Mouse (Mus musculus) urinary bladder, adult 2 months (tissue): ENCODE data around the gene Coro1b. TPM values are rescaled to one million over a fixed set of nuclear protein-coding genes. Genes with fewer than 3 reads are reported as not detected.

Source experiments
- DNase-seq: peaks from one replicate; pipeline ENCODE4 v3.0.0; 2022; ENCODE audit warnings: low spot score
- polyA plus RNA-seq: library from polyadenylated mRNA; depleted of rRNA; stranded (reverse); fragments of >200 nt; gene quantifications from 2 replicates; pipeline ENCODE4 v1.2.3, GENCODE M21; 2012

Gene Coro1b
- polyA plus RNA-seq, 1 experiment, result 277 TPM

DNA sequence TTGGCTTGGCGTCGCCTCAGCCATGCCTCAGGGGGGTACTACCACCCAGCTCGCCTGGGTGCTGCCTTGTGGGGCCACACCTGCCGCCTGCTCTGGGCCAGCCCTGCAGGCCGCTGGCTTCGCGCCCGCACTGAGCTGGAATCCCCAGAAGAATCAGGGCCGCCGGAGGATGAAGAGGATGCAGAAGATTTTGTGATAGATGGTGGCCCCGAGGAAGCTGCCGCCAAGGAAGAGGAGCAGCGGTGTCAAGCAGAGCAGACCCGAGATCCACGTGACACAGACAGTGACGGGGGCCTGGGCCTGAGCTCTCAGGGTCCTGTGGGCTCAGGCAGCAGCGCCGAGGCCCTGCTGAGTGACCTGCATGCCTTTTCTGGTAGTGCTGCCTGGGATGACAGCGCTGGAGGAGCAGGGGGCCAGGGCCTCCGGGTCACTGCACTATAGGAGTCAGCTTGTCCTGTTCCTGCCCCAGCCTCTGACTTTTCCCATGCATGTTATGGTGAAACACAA, 7.7 kb downstream of the Coro1b start:
- DNase-seq, result no peak

DNA sequence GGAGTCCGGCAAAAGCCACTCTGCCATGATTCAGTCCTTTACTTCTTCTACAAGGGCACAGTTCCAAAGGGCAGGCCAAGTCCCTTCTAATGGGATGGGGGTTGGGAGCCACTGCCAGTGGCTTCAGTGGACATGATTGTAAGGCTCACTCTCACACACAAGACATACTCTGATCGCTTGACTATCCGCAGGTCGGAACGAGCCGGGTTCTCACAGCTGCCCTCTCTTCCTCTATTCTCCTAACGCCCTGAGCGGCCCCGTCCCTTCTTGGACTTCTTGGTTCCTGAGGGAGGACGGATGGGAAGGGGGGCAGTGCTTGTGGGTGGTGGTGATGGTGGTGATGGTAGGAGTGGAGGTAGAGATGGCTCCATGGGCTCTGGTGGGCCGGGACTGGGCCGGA, 8.4 kb downstream of the Coro1b start:
- DNase-seq, result no peak

DNA sequence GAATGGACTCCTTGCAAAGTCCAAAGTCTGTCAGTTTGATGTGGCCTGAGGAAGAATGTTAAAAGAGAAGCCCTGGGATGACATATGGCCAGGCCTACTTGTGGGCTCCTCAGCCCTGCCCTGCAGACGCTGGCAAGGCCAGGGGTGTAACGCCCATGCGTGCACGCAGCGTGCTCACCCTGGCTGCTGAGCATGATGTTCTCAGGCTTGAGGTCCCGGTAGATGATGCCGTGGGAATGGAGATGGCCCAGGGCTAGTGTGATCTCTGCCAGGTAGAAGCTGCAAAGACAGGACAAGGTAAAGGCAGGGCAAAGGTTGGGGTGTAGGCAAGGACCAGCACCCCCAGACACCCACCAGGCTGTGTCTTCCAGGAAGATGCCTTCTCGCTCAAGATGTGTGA, 10.6 kb downstream of the Coro1b start:
- DNase-seq, result no peak

DNA sequence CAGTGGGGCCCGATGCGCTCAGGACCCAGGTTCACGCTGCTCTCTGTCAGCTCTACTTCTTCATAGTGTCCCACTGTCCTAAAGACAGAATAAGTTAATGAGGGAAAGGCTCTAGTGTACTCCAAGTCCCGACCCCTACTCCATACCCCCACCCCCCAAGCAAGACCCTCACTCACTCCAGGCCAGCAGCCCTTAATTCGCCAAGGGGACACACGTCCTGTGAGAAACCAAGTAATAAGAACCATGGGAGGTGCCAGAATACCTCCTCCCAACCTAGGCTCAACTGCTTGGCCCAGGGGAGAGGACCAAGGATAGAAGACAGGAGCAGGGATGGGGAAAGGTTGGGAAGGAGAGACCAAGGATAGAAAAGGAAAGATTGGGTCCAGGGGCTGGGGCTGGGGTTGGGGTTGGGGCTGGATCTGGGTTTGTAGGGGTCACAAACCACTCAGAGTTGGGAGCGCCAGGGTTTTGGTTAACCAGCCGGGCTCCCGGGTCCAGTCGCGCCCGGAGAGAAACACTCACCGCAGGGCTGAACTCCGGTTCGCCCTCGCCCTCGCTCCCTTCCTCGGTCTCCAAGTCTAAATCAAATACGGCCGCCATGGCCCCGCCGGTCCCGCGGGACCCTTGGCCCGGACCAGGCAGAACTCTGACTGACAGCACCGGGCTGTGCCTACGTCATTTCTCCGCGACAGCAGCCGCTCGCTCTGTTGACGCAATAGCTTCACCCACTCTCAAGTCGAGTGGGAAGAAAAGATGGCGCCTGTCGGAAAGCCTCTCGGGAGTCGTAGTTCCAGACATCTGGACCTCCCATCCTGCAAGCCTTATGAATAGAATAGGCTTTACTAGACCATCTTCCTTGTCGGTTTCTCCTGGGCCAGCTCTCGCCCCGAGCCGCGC, 14.5 kb downstream of the Coro1b start, which contains the start of gene Rps6kb2:
TSS of gene Rps6kb2 (minus strand) at position 709 of the 897 bp plus-strand sequence.
- DNase-seq, result peak; percentile 94

DNA sequence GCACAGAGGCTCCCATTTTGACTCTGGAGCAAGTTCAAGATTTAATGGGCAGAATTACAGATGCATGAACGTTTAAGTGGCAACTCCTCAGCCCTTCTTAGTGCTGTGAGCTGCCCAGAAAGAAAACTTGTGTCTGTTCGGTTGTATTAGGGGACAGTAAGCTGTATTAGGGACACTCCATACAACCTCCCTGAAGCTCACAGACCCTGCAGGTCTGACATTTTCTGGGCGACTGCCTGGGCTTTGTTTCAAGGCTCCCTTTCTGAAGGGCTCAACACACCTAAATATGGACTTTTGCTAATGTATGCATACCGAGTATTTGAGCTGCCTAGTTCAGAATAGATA, 15.1 kb downstream of the Coro1b start:
- DNase-seq, result no peak

DNA sequence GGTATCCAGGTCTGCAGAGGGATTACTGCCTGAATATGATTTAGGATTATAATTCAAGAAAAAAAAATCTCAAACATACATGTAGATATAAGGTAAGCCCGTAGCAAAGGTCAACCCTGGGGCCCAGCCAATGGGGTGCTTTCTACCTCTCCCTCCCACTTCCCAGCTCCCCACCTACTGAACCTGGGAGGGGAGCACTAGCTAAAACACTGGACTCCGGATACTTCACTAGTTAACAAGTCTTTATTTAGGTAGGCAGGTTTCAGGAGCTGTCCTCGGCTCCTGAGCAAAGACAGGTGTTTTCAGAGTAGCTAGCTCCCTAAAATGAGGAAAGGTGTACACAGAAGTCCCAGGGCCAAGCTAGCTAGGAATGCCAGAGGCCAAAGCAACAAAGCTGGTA, 15.7 kb downstream of the Coro1b start:
- no peak for DNase-seq

DNA sequence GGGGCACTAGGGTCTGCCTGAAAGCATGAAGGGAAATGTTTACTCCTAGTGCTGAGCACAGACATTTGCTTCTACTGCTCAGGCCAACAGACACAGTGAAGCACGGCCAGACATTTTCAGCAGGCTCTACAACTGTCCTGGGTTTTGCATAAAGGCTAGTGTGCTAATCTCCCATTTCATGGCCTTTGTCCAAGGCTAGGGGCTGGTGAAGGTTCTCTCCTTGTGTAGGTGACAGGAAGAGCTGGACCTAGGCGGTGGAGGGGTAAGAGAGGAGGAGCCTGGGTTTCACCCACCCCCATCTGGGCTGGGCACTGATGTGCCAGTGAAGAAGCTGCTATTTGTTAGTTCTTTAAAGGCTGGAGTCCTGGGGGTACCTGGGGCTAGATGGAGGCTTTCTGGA, 16.3 kb downstream of the Coro1b start:
- no peak for DNase-seq

DNA sequence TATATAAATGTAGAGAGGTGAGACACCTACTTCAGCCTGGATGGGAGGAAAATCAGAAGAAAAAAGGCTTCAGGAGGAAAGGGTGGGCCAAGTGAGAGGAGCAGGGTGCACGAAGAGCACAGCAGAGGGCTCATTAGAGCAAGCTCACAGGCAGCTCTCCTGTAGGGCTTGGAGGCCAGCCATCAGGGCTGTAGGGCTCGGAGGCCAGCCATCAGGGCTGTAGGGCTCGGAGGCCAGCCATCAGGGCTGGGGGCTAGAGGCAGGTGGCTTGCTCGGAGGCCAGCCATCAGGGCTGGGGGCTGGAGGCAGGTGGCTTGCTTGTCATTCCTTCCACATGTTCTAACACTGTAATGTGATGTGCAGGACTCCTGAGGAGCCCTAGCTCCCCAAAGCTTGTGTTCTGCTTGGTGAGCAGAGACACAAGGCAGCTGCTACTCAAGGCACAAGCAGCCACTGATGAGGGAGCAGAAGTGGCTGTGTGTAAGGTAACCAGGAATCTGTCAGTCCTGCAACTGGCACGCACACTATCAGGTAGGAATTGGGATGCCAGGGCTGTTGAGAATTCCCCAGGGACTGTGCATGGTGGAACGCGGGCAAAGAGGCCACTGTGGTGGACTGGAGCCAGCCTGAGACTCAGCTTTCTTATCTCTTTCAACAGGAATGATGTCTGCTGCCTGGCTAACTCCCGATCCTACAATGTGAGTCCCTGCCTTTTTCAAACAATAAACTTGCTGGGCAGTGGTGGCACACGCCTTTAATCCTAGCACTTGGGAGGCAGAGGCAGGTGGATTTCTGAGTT, 18.5 kb downstream of the Coro1b start:
- DNase-seq, result no peak

DNA sequence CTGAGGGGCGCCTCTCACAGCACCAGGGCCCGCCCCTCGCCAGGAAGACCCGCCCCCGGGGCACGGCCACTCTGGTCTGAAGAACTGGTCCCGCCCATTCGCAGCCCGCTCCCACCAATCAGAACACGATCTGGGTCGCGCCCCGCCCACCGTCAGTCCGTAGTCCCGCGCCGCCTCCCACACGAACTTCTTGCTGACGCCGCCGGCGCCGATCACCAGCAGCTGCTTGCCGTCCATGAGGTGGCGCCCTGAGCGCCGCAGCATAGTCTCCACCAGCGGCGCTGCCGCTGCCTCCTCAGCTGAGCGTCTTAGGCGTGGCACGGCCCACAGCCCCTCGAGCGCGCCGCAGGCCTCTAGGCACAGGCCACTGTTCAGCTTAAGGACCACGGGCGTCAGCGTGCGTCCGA, 21.0 kb downstream of the Coro1b start:
- peak; percentile 96 for DNase-seq

DNA sequence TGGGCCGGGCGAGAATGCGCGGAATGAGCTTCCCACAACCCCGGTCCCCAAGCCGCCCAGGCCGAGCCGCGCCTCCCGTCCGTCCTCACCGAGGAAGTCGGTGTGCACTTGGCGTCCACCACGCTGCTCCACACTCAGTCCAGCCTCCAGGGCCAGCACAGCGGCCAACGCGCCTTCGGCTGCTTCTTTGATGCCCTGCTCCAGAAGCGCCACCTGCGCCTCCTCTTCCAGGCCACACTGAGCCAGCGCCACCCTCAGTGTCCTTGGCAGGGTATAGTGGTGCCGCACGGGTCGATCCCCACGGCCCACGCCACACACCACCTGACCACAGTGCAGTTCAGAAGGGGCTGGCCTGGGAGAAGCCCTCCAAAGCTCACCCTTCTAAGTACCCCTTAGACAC, 21.4 kb downstream of the Coro1b start:
- DNase-seq, result no peak

DNA sequence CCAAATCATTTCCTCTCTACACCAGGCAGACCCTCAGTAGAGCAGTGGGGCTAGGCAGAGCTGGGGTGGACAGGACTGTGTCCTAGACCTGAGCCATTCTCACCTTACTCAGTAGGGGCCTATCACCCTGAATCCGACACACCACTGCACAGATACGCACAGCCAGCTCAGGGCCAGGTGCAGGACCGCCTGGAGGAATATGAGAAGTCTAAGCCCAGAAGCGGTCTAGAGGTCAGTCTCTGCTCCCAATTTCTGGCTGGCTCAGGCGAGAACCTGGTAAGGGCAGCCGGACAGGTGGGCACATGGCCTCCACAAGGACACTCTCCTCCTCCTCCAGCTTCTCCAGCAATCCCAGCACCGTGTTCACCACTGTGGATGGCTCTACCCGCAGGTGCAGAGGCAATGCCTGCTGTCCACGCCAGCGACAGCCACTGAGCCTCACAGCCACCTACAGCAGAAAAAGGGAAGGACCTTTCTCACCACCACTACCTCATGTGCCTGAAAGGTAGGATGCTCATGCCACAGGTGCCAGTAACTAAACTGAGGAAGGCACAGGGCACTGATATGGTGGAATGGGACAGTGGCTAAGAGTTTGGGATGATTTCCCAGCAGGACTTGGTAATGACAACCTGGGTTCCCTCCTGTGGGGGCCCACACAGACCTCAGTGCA, 22.4 kb downstream of the Coro1b start:
- DNase-seq, result no peak

DNA sequence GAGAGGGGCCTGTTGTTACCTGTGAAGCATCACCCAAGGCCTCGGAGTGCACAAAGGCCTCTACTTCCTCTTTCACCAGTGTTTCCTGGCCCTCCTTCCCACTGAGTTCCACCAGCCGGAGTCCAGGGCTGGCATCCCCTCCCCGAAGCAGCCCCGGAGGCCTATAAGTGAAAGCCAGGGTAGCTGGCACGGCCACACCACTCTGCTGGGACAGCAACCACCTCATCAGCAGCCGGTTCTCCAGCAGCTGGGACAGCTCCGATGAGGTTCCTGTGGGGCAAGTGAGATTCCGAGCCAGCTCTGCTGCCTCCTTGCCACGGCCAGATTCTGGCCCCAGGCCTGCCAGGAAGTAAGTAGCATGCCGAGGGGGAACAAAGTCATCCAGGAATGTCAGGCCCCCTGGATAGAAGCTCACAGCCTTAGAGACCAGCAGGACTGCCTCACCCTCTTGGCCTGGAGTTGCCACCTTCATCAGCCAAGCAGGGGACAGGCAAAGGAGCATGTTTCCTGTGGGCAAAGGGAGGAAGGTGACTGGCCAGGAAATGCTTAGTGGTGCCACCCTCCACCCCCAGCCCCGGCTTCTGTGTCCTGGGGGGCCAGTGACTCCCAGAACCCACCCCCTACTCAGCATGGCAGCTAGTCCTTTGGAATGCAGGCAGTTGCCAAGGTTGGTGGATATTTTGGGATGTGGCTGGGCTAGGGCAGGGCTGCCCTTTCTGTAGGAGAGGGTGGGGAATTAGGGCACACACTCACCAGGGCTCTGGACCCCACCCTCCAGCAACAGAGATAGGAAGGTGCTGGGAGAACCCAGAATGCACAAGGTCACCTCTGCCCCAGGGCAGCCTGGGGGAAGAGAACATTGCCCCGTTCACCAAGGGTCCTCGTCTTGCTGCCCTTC, 23.2 kb downstream of the Coro1b start:
- no peak for DNase-seq

DNA sequence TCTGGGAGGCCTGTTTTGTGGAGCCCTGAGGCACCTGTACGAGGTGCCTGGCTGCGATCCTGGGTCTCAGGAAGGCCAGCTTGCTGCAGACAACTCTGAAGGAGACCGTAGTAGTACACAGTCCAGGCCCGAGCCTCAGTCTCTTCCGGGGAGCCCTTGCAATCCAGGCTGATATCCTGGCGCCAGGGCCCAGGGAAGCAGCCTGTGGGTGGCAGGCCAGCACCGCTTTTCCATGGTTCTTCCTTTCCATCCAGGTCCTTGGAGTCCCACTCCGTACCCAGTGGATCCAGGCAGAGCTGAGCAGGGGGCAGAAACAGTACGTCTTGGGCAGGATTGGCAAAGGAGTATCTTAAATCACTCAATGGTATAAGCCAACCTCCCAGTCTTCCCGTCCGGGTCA, 24.5 kb downstream of the Coro1b start:
- no peak for DNase-seq

DNA sequence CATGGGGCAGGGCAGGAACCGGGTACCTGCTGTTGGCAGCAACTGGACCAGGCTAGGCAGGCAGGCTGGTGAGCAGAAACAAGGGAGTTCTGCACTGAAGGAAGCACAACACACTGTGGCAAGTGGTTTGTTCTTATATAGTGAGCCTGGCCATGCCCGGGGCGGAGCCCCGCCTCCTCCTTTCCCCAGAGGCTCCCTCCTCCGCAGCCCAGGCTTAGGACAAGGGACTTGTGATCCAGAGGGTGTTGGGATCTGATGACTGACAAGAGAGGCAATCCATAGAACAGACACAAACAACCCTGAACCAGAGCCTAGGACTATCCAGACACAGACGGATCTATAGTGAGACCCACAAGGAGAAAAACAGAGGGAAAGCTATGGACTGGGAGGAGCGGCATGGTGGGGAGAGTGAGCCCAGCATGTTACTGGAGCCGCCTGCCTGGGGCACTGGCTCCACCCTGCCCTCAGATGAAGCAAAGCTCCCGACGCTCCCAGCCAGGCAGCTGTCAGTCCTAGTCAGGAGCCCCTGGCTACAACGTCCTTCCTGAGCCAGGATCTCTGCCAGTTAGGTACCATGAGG, 27.0 kb downstream of the Coro1b start, which contains the start of gene Carns1:
TSS of gene Carns1 (minus strand) at position 112 of the 580 bp plus-strand sequence.
- no peak for DNase-seq

DNA sequence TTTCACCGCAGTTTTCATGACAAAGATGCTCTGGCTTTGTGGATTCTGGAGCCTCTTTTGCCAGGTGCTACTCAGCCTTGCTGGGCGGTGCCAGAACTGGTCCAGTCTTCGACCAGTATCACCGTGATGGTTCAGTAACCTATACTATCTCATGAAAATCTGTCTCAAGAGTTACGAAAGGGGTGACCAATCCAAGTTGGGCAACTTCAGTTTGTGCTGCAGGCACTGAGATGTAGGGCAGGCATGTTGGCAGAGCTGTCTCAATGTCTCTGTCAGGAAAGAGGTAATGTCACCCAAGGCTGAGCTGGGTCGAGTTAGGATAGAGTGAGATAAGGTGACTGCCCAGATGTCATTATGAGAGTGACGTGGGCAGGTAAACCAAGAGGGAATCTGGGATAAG, 32.0 kb downstream of the Coro1b start:
- no peak for DNase-seq

DNA sequence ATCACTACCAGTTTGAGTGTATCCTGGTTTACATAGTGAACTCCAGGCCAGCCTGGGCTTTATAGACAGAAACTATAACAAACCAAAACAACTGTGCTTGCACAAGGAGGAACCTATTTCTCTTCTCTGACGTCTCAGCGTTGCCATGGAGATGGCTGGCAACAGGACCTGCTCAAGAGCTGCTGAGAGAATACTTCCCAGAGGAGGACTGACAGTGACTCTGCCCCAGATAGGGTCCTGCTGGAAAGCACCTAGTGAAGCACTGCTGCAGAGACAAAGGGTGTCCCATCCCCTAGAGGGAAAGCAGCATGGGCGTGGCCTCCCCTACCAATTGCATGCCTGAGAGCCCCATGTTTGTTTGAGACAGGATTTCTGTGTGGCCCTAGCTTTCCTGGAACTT, 33.5 kb downstream of the Coro1b start:
- DNase-seq, result no peak

DNA sequence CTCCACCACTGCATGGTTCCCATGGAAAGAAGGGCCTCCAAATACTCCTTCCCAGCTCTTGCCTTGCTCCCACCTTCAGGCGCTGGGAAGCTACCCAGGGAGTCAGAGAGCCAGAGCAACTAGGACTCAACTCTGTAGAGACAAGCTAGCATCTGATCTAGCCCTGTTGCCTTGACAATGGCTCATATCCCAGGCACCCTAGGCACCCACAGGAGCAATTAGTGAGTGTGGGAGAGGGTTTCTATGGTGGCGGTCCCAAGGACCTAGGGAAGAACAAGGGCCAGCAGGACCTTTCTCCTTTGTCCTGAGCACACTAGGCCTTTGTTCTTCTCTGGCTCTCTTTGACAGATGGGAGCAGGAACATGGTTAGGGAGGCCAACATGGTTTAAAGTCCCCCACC, 35.3 kb downstream of the Coro1b start:
- no peak for DNase-seq

DNA sequence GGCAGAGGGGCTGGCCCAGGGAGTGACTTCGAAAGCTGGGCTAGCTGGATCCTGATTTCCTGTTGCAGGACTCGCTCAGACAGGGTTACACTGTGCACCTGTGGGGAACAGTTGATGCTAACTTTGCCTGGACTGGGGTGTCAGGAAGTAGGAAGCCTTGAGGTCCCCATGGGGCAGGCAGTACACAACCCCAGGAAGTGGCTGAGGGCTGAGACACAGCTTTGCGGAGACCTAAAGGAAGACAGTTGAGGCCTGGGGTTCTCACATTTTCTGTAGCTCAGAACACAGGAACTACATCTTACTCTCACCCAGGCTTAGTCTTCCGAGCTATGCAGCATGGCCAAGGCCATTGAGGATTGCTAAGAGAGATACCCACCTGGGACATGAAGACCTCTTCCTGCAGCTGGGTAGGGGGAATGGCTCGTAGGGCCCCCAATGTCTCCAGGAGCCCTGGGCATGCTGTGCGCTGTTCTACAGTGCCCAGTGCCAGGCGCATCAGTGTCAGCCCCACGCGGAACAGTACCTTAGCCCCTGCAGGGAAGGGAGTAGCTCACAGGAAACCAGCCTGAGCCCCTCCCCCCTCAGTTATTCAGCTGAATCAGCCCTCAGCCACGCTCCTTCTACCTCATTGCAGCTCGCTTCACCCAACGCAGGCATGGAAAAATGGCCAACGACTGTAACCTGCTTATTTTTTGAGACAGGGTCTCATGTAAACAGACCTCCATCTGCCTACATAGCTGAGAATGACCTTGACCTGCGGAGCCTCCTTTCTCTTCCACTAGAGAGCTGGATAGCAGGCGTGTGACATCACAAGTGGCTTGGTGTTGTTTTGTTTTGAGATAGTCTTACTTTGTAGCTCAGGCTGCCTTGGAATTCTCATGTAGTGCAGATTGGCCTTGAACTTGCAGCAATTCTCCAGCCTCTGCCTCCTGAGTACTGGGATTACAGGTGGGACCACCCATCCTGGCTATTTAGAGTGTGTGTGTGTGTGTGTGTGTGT, 36.9 kb downstream of the Coro1b start:
- no peak for DNase-seq

DNA sequence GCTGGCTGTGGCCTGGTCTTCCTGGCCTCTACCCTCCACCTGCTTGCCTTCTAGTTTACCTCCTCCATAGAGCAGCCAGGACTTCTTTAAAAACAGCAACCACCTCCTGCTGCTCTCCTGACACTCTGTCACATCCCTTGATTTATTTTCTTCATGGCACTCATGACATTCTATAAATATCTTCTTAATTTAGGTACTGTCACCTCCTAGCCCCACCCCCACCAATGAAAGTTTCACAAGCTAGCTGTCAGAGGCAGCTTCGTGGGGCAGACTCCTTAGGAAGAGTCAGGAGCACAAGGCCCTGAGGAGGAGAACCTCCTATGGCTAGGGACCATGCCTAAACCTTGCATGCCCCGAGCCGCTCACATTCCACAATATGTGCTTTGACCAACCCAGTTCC, 38.9 kb downstream of the Coro1b start:
- no peak for DNase-seq
